Mouse (Mus musculus): ENCODE data around the gene Mast4.

The Mast4 gene

DNA sequence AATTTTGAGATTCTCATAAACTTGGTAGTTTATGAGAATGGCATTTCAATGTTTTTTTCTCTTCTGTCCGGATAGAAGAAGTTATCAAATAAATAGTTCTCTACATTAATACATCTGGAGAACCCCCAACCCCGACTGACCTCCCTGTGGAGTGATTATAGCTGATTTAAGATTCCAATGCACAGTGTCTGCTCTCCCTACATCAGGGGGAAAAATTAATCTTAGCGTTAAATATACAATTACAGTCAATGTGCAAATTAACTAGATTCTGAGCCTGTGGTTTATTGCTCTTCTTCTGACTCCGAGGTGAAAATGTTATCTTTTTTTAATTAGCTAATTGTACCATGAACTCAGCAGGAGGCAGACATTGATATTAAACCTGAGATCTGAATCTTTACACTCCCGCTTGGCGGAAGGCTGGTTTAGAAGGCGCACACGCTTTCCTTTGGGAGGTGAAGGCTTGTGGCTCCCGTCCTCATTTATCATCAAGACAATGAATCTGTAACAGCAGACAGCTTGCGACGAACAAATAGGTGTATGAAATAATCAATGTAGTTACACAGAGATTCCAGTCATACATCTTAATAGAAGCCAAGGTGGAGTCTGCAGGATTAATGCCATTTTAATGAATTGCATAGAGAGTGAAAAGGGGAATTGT, 274.2 kb downstream of the Mast4 start:
- no peak for DNase-seq (ENCODE audit: extremely low spot score, low spot score)

DNA sequence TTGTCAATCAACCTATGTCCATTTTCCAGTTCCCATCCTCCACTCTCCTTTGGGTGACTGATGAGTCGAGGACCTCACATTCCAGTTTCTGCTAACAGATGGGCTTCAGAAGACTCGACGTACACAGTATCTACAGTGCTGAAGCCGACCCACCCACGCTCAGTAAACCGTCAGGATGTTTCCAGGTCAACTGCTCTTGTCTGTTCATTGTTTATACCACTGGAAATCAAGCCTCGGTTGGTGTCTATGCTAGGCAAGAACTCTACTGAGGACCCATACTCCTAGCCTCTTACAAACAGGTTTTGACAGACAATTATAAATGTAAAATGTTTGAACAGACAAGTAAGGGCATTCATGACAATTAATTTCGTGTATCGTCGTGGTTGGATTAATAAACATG, 277.8 kb downstream of the Mast4 start:
- DNase-seq (ENCODE audit: extremely low spot score, low spot score): no peak

DNA sequence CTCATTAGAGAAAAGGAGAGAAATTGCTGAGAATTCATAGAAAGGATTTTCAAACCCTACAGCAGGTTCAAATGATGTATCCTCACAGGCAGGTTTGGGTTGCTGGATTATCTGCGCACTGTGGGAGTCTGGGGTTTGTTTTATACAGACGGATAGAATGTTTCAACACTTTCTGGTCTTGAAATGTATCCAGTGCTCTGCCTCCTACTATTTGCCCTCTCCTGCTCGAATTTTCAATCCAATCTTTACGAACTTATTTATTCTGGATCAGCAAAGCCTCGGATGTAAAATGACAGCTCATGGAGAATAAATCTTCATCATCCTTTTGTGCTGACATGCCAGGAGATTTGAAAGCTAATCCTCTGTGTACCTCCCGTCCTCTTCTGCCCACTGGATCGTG, 281.6 kb downstream of the Mast4 start:
- DNase-seq (ENCODE audit: extremely low spot score, low spot score): no peak

DNA sequence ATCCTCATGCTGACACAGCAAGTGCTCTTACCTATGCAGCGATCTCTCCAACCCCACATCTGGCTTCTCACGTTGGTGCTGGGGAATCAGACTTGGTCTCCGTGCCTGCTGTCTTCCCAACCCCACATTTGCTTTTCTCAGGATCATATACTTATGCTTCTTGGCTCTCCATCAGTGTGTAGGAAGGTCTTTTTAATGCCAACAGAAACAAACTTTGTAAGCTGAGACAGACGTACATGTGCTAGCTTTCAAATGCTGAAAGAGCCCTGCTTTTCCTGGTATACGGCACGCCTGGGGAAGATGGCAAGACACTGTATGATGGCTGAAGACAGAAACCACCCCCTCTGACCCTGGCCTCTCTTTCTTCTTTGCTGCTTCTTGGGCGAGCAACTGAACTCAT, 285.3 kb downstream of the Mast4 start:
- DNase-seq (ENCODE audit: extremely low spot score, low spot score): no peak

DNA sequence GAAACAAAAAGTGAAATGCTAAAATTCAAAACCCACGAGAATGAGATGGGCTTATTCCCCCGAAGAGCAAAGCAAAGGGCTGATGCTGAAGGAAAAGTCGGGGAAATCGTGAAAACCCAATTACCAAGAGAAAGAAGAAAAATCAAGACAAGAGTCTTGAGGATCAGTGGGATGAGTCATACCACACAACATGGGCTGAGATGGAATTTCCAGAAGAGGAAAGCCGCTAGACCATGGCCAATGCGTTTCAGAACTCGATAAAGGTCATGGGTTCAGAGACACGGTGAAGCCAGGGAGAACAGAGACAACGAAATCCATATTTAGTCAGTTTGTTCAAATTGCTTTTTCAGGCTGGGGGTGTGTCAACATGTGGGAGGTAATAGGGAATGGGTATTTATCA, 290.6 kb downstream of the Mast4 start:
- DNase-seq (ENCODE audit: extremely low spot score, low spot score): no peak

DNA sequence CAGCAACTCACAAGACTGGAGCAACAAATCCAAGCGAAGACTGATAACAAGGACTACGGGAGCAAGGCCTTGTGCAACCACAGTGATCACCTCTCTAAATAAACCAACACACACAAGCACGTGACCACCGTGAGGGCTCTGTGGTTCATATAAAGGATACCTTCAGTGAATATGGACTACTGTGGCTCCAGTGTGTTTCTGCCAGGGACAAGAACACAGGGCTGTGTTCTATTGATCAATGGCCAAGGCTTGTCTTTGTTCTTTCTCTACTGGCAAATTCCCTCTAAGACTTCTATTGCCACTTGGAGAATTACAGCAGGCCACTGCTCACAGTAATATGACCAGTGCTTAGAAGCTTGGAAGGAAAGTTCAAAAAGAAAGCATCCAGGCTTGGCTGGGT, 291.3 kb downstream of the Mast4 start:
- DNase-seq (ENCODE audit: extremely low spot score, low spot score): no peak

DNA sequence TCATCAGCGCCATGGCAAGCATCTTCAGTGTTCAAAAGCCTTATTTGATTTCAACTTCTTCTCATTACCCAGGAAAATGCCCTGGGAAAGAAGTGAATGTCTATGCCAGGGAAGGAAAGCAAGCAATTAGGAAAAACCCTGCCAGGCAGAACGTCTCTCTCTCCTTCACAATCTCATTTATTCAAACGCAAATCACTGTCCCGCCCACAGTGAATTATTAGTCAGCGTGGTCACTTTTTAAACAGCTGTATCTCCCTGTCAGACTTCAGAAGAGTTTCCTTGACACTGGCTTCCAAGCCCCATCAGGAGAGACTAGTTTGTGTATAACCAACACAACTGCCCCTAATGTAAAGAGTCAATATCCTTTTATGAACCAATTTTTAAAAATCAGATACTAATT, 296.8 kb downstream of the Mast4 start:
- no peak for DNase-seq (ENCODE audit: extremely low spot score, low spot score)

DNA sequence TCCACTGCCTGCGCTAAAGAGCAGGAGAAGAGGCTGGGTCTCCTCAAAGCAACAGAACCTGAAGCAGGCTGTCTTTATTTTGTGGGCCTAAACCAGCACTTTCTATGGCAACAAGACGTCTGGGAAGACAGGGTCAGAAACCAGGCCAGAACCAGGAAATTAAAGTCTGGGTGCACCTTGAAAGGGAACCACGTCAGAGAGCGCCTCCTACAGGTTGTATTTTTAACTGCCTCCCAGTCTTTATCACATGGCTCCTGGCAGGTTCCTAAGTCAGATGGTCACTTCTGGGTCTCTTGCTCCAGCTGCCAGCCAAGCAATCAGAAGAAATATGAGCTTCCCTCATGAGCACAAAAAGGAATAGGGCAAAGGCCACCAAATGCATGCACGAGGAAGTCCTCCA, 304.9 kb downstream of the Mast4 start:
- DNase-seq (ENCODE audit: extremely low spot score, low spot score): no peak

DNA sequence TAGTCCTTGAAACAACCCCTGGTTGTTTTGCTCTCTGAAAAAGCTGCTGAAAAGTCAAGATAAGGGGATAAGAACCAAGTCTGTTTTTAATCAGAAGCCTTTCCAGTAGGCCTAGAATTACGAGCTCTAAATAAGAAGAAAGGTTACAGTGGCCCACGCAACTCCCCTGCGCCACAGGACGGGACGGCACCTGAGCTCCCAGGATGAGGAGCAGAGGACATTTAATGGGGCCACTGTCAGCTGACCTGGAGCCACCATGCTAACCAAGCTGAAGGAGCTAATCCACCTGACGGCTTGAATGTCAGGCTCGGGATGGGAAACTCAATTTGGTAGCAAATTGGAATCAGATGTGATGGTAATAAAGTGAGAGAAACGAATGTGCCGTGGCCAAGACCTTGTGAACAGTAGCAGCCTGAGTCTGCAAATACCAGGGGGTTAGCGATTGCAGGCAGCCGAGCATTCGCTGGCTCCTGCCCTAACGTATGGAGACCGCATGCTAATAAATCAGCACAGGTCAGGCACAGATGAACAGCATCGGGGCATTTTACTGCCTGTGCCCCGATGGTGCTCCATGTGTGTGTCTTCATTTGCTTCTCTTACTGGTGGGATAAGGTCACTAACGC, 306.7 kb downstream of the Mast4 start:
- DNase-seq (ENCODE audit: extremely low spot score, low spot score): peak; percentile 58

DNA sequence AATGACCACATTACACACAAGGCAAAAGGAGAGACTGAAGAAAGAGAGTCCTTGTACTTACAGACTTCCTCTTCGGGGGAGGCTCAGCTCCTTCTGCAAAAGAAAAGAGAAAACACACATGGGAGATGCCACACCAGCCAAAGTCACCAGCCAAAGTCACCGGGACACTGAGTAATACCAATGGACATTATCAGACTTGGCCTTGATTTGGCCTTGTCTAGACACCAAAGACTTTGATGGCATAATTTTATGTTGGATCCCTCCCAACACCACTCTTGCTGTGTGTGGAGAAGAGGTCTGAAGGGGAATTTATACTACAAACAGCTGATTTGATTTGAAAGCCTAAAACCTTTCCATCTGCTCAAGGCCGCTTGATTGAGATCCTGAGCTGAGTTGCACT, 308.8 kb downstream of the Mast4 start:
- no peak for DNase-seq (ENCODE audit: extremely low spot score, low spot score)

DNA sequence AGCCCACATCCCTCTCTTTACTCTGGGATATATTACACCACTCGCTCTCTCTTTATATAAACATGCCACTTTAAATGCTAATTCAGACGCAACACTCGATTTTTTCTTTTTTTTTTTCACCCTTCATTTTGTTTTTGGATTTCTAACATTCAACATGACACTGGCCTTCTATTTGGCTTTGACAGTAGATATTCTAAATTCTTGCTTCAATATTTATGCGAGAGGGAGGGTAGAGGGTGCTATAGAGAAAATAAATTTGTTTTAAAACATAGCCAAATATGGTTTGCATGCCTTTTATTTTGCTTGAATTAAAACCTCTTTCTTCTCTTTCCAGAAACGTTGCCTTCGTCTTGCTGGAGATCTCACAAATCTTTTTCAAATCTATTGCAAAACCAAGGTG, 315.8 kb downstream of the Mast4 start:
- DNase-seq (ENCODE audit: extremely low spot score, low spot score): no peak

DNA sequence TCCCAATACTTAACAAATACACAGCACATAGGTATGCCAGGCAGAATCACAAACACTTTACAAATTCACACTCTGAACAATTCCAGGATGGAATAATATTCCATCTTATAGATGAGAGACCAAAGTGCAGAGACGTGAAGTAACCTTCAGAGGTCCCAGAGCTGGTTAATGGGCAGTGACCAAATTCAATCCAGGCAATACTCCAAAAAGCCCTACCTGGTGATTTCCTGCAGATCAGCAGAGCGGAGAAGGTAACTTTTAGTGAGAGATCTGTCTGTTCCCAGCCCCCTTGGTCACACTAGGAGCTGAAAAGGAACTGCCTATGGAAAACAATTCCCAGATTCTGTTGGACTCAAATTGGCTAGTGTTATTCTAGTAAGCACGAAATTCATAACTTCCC, 316.6 kb downstream of the Mast4 start:
- no peak for DNase-seq (ENCODE audit: extremely low spot score, low spot score)

DNA sequence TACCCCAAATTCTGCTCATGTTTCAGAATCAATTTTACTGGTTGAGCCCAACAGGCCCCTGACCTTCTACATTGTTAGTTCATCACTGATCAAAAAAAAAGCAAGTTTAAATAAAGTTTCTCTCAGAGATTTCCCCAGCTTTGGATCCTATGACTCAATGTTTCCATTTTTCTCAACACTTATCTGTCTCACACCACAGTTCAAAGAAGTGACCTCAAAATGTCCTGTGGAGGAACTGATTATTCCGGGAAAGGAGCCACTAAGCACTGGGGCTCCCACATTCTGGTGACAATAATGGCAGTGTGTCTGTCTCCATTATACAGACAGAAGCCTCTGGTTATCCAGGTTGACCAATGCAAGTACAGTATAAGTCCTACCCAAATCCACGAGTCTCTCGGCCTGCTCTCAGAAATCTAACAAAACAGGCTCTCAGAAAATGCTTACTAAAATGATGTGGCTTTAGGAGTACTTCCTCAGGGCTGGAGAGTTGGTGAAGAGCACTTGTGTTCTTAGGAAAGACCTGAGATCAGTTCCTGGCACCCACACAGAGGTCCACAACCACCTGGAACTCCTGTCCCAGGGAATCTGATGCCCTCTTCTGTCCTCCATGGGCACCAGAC, 319.1 kb downstream of the Mast4 start:
- no peak for DNase-seq (ENCODE audit: extremely low spot score, low spot score)

DNA sequence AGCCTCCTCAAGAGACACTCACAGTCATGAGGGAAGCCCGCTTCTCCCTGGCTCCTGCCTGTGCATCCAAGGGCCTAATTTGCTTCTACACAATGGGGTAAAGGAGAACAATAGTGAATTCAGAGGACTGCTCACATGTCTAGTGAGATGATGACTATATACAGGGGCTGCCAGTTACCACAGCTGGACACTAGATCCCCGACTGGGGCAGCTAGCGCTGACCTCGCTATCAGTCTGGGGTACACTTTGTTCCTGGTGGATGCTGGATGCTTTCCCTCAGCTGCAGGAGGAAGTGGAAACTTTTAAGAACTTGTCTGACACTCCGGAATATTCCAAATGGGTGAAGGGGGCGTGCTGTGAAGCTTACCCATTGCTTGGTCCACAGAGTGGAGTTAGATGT, 319.7 kb downstream of the Mast4 start:
- DNase-seq (ENCODE audit: extremely low spot score, low spot score): no peak

DNA sequence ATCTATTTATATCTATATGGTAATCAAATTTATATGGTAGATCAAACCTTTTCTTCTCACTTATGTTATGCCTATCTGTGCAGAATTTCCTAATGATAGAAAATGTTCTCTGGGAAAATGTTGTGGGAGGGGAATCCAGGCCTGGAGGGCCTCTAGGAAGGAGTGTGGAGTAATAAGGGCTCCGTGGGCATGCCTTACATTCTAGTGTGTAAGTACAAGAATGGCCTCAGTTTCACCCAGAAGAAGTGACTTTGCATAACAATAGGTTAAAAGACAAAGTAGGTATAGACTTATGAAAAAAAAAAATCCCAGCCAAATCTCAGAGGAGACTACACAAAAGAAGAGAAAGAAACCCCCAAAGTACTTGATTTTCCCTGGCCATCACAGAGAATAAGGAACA, 320.1 kb downstream of the Mast4 start:
- no peak for DNase-seq (ENCODE audit: extremely low spot score, low spot score)

DNA sequence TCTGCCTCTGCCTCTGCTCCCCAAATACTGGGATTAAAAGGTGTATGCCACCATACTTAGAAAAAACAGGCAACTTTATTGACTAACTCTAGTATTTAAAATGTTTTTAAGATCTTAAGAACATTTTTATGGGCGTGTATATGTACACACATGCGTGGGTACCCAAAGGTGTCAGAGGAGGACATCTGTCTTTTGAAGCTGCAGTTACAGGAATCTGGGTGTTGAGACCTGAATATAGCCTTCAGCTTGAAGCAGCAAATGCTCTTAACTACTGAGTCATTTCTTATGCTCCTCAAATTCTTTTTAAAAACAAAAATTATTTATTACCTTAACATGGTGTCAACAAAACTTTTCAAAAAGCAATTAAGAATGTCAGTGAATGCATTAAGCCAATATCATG, 329.1 kb downstream of the Mast4 start:
- no peak for DNase-seq (ENCODE audit: extremely low spot score, low spot score)

DNA sequence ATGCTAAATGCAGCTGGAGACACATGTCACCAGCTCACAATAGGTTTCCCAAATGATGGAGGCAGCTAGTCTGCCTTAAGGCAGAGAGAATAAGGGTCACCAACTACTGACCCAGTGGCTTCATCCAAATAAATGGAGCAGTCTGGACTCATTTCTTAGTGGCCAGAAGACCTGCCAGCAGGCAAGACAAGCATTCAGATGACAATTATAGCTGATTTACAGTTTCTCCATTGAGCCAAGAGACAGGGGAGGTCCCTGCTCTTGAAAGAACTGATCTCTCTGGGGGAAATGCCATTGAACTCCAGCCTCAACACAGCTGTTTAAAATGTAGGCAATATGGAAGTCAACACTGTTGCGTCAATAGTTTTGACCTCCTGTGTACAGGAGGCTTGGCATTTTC, 332.5 kb downstream of the Mast4 start:
- no peak for DNase-seq (ENCODE audit: extremely low spot score, low spot score)

DNA sequence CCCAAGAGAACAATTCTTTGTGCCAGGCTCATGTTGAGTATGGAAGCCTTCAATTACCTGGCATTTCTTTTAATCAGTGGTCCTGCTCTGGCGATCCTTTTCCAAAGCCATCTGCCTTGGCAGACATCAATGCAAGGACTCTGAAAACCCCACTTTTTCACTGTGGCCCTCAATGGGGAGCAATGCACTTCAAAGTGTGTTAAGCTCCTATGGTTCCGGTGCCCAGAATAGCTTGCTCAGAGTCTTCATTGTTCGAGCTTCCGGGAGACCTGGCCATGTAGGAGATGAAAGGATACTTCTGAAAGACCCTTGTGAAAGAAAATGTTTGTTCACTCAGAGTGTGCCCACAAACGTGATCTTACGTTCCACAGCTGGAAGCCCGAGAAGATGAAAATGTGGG, 333.4 kb downstream of the Mast4 start:
- DNase-seq (ENCODE audit: extremely low spot score, low spot score): no peak

DNA sequence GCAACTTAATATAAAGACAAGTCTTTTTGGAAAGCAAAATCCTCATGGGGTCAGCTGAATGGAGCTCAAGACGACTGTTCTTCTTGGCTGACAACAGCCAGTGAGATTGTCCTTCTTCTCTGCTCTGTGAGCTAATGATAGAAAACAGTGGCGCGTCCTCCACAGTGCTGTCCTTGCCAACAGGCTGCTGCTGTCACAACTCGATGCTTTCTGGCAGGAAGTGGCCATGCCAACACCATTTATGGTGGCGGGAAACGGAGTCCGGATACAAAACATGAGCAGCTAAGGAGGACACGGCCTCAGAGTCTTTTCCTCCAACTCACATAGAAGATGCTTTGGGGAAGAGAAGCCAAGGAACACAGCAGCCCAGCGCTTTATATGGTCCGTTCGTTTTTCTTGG, 340.2 kb downstream of the Mast4 start:
- DNase-seq (ENCODE audit: extremely low spot score, low spot score): no peak

DNA sequence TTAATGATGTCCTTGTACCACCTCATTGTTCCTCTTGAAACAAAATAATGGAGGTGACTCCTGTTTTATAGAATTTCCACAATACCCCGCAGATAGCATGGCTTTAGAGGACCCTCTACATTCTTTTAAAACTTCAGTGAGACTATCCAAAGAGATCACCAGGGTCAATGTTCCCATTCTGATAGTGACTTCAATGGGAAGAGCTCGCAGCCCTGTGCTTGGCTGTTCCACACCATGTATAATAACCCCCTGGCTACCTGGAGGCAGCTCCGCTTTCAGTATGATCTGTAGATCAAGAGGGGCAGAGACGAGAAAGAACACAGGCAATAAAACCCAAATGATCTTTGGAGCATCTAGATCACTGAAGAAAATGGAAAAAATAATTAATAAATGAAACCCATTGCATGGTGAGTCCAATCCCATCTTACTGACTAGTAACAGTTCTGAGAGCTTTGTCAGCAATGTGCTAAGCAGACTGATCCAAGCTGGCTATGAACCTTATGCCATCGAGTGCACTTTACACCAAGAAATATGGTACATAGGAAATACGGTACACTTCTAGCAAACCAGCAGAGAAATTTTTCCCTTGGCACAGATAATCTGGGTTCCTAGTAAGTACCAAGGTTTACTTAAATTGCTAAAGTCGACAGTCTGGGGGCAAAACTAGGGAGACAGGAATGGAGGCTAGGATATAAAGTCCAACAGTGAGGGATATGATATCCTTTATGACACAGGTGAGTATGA, 341.4 kb downstream of the Mast4 start:
- DNase-seq (ENCODE audit: extremely low spot score, low spot score): no peak

DNA sequence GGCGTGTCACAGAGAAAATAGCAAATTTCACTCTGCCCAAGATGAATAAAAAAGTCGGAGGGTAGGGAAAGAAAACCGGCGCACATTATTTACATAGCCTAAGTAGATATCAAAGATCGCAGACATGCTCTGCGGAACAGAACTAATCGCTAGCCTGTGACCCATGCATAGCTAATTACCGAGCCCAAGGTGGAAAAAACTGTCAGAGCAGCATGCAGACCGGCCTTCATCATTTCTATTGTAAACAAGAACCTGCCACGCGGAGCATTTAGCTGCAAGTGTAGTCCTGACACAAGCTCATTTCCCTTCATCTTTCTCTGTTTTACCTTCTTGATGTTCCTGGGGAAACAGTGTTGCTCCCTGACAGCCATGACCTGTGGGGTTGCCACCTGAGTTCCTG, 342.4 kb downstream of the Mast4 start:
- no peak for DNase-seq (ENCODE audit: extremely low spot score, low spot score)

DNA sequence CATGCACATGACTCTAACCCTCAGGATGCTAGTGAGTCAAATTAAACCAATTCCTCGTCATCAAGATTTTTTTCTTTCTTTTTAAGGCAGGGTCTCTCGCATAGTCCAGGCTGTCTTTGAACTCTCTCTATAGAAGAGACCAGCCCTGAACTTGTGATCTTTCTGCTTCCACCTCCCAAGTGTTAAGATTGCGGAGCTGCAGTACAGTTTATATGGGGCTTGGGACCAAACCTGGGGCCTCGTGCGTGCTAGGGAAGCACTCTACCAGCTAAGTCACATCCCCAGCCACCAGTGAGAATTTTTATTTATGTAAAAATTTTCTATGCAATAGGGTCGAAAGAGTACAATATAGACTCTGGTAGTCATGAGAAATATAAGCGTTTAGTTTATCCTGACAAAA, 343.1 kb downstream of the Mast4 start:
- no peak for DNase-seq (ENCODE audit: extremely low spot score, low spot score)

DNA sequence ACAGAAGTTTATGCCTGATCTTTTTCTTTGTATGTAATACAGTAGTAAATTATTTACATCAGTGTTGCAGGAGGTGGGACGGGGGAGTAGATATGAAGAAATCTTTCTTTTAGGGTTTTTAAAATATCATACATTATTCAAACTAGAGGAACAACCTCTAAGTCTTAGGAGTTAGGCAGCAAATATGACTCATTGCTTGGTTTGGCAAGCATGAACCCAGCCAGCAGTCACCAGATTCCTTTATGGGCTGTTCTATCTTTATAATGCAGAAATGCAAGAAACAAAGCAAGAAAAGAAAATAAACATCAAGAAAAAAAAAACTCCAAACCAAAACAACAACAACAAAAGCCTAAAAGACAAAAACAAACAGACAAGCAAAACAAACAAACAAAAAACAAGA, 344.2 kb downstream of the Mast4 start:
- DNase-seq (ENCODE audit: extremely low spot score, low spot score): no peak

Measured in neural tube, embryonic 10.5 days (tissue).